Mouse (Mus musculus): ENCODE data around the gene Hivep3. TPM values are rescaled to one million over a fixed set of nuclear protein-coding genes. Genes with fewer than 3 reads are reported as not detected.

Hivep3 gene
- polyA plus RNA-seq, 1 experiment, result 40.0 TPM

- Histone ChIP-seq H3K4me3 (ENCODE audit: control insufficient read depth, insufficient read depth, low read length) (peak overlapping the region; percentile 49; the same call in 1 of the 2 replicates), H3K27ac (ENCODE audit: control insufficient read depth, insufficient read depth, low read length) (no peak overlapping the region), H3K4me1 (replicated peaks; ENCODE audit: control insufficient read depth, insufficient read depth, low read length) (peaks cover 17% of the 10 kb centered on the region), H3K27me3 (ENCODE audit: control insufficient read depth, insufficient read depth, low read length) (no peaks in the 10 kb centered on the region; the same call in 1 of the 2 replicates), H3K36me3 (ENCODE audit: control insufficient read depth, insufficient read depth, low read length) (no peaks in the 10 kb centered on the region)
- no peak for TF ChIP-seq CTCF (IDR thresholded peaks at IDR 0.05; ENCODE audit: borderline replicate concordance, control insufficient read depth, extremely low read depth, insufficient read depth, low read length, poor library complexity)
- no peak for TF ChIP-seq POLR2A (IDR thresholded peaks at IDR 0.05; ENCODE audit: control insufficient read depth, extremely low read depth, insufficient read depth, low read length, poor library complexity)
- DNase-seq, result no peak
- WGBS, result 59% methylated on average over 4 of the region's 4 CpGs
Measured at GRCm38 (mm10) chr4:119734352-119734751, 768 bp downstream of the Hivep3 start.

- peak overlapping the region; percentile 72 for H3K27ac ChIP-seq (ENCODE audit: control insufficient read depth, insufficient read depth, low read length)
- no peak for TF ChIP-seq CTCF (IDR thresholded peaks at IDR 0.05; ENCODE audit: borderline replicate concordance, control insufficient read depth, extremely low read depth, insufficient read depth, low read length, poor library complexity)
- TF ChIP-seq POLR2A (IDR thresholded peaks at IDR 0.05; ENCODE audit: control insufficient read depth, extremely low read depth, insufficient read depth, low read length, poor library complexity), result no peak
- 4% methylated on average over 4 of the region's 4 CpGs for WGBS
- H3K36me3 ChIP-seq (ENCODE audit: control insufficient read depth, insufficient read depth, low read length), result no peaks in the 10 kb centered on the region
- peak; percentile 29 for DNase-seq
- peaks cover 22% of the 10 kb centered on the region for H3K4me1 ChIP-seq (replicated peaks; ENCODE audit: control insufficient read depth, insufficient read depth, low read length)
- no peaks in the 10 kb centered on the region; the same call in 1 of the 2 replicates for H3K27me3 ChIP-seq (ENCODE audit: control insufficient read depth, insufficient read depth, low read length)
- no peak overlapping the region for H3K4me3 ChIP-seq (ENCODE audit: control insufficient read depth, insufficient read depth, low read length)
Measured at GRCm38 (mm10) chr4:119738641-119739040, 5.1 kb downstream of the Hivep3 start.

DNA sequence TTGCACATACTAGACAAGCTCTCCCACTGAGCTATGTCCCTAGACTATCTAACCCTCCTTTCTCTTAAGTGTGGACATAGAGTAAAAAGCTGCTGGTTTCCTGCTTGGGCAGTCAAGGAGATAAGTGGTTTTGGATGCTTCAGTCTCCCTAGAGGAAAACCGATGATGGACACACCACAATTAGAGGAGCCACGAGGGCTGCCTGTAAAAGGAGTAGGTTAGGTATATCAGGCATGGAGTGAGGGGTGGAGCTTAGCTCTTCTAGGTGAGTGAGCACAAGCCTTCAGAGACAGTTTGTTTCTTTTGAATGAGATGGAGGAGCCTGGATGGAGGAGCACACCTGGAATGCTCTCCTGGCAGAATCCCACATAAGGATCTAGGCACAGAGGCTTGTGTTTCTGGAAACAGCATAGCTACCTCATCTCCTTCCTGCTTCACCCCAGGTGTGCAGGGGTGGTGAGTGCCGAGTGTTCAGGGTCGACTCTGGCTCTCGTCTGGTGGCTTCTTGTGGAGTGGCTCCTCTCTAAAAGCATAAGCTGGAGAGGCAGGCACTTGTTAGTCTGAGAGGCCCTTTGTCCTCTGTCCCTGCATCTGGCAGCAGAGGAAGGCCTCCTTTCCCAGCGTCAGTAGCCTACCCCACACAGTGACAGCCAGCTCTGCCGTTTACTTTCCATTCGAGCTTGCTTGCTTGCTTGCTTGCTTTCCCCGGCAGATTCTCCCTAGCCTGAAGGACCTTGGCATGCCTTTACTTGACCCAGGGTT lies 5.9 kb downstream of the Hivep3 start:
- Histone ChIP-seq H3K36me3 (ENCODE audit: control insufficient read depth, insufficient read depth, low read length) (no peaks in the 10 kb centered on the region), H3K4me3 (ENCODE audit: control insufficient read depth, insufficient read depth, low read length) (no peak overlapping the region), H3K27ac (ENCODE audit: control insufficient read depth, insufficient read depth, low read length) (peak overlapping the region; percentile 41; the same call in 1 of the 2 replicates), H3K4me1 (replicated peaks; ENCODE audit: control insufficient read depth, insufficient read depth, low read length) (peaks cover 18% of the 10 kb centered on the region), H3K27me3 (ENCODE audit: control insufficient read depth, insufficient read depth, low read length) (no peaks in the 10 kb centered on the region)
- DNase-seq, result no peak
- 59% methylated on average over 9 of the region's 9 CpGs for WGBS
- no peak for TF ChIP-seq CTCF (IDR thresholded peaks at IDR 0.05; ENCODE audit: borderline replicate concordance, control insufficient read depth, extremely low read depth, insufficient read depth, low read length, poor library complexity)
- no peak for TF ChIP-seq POLR2A (IDR thresholded peaks at IDR 0.05; ENCODE audit: control insufficient read depth, extremely low read depth, insufficient read depth, low read length, poor library complexity)

GRCm38 (mm10) chr4:119748341-119748740 lies 14.8 kb downstream of the Hivep3 start:
- no peaks in the 10 kb centered on the region for H3K27me3 ChIP-seq (ENCODE audit: control insufficient read depth, insufficient read depth, low read length)
- DNase-seq, result no peak
- no peak overlapping the region for H3K4me3 ChIP-seq (ENCODE audit: control insufficient read depth, insufficient read depth, low read length)
- 96% methylated on average over 2 of the region's 2 CpGs for WGBS
- TF ChIP-seq CTCF (IDR thresholded peaks at IDR 0.05; ENCODE audit: borderline replicate concordance, control insufficient read depth, extremely low read depth, insufficient read depth, low read length, poor library complexity) (no peak), POLR2A (IDR thresholded peaks at IDR 0.05; ENCODE audit: control insufficient read depth, extremely low read depth, insufficient read depth, low read length, poor library complexity) (no peak)
- no peaks in the 10 kb centered on the region for H3K36me3 ChIP-seq (ENCODE audit: control insufficient read depth, insufficient read depth, low read length)
- no peak overlapping the region for H3K27ac ChIP-seq (ENCODE audit: control insufficient read depth, insufficient read depth, low read length)
- no peaks in the 10 kb centered on the region; the same call in 1 of the 2 replicates for H3K4me1 ChIP-seq (replicated peaks; ENCODE audit: control insufficient read depth, insufficient read depth, low read length)

DNA sequence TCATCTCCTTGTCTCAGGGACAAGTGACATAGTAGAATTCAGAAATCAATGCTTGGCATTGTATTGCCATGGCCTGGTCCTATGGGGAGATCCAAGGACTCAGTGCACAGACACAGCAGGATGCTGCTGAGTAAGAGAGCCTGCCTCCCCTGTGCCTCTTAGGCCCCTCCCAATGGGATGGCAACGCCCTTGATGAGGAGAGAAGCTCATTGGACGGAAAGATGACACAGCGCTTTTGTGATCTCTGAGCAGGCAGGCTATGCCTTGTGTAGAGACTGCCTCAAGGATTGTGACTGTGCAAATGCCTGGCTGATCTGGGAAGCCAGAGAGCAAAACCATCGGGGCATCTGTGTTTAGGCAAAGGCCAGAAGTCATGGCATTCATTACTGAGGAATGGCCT lies 16.6 kb downstream of the Hivep3 start:
- H3K4me3 ChIP-seq (ENCODE audit: control insufficient read depth, insufficient read depth, low read length), result no peak overlapping the region

DNA sequence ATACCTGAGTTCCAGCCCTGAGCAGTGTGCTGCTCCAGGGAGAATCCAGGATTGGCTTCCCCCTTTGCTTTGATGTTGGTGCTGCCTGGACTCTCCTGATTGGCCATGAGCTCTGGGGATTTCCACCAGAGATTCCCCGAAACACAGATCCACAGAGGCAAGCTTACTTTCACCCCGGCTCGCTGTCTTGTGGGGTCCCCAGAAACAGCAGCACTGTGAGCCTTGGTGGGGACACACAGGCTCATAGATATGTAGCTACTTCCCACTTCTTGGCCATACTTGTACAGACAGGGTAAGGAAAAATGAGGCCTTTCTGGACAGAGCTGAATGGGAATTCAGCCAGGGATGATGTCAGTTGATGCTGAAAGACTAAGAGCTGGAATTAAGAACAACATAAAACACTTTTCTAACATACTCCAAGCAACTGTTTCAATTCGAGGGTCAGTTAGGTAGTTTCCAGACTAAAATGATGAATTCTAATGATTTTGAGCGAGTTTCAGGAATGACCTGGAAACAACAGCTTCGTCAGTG lies 17.2 kb downstream of the Hivep3 start:
- H3K36me3 ChIP-seq (ENCODE audit: control insufficient read depth, insufficient read depth, low read length), result no peaks in the 10 kb centered on the region
- no peaks in the 10 kb centered on the region; the same call in 1 of the 2 replicates for H3K4me1 ChIP-seq (replicated peaks; ENCODE audit: control insufficient read depth, insufficient read depth, low read length)
- TF ChIP-seq POLR2A (IDR thresholded peaks at IDR 0.05; ENCODE audit: control insufficient read depth, extremely low read depth, insufficient read depth, low read length, poor library complexity) (no peak), CTCF (IDR thresholded peaks at IDR 0.05; ENCODE audit: borderline replicate concordance, control insufficient read depth, extremely low read depth, insufficient read depth, low read length, poor library complexity) (no peak)
- no peaks in the 10 kb centered on the region for H3K27me3 ChIP-seq (ENCODE audit: control insufficient read depth, insufficient read depth, low read length)
- WGBS, result 91% methylated on average over 6 of the region's 6 CpGs
- H3K4me3 ChIP-seq (ENCODE audit: control insufficient read depth, insufficient read depth, low read length), result no peak overlapping the region
- DNase-seq, result no peak
- peak overlapping the region; percentile 31; the same call in 1 of the 2 replicates for H3K27ac ChIP-seq (ENCODE audit: control insufficient read depth, insufficient read depth, low read length)

More for the DNA sequence above, 16.6 kb downstream of the Hivep3 start:
- no peaks in the 10 kb centered on the region; the same call in 1 of the 2 replicates for H3K4me1 ChIP-seq (replicated peaks; ENCODE audit: control insufficient read depth, insufficient read depth, low read length)
- no peak for DNase-seq
- 71% methylated on average over 4 of the region's 4 CpGs for WGBS
- H3K27ac ChIP-seq (ENCODE audit: control insufficient read depth, insufficient read depth, low read length), result peak overlapping the region; percentile 31; the same call in 1 of the 2 replicates
- no peaks in the 10 kb centered on the region for H3K27me3 ChIP-seq (ENCODE audit: control insufficient read depth, insufficient read depth, low read length)
- no peak for TF ChIP-seq POLR2A (IDR thresholded peaks at IDR 0.05; ENCODE audit: control insufficient read depth, extremely low read depth, insufficient read depth, low read length, poor library complexity)
- TF ChIP-seq CTCF (IDR thresholded peaks at IDR 0.05; ENCODE audit: borderline replicate concordance, control insufficient read depth, extremely low read depth, insufficient read depth, low read length, poor library complexity), result no peak
- H3K36me3 ChIP-seq (ENCODE audit: control insufficient read depth, insufficient read depth, low read length), result no peaks in the 10 kb centered on the region

Data from thymus, adult 2 months (tissue).